ENCODE assay signal across 8 mouse cellular contexts in the genomic region with DNA sequence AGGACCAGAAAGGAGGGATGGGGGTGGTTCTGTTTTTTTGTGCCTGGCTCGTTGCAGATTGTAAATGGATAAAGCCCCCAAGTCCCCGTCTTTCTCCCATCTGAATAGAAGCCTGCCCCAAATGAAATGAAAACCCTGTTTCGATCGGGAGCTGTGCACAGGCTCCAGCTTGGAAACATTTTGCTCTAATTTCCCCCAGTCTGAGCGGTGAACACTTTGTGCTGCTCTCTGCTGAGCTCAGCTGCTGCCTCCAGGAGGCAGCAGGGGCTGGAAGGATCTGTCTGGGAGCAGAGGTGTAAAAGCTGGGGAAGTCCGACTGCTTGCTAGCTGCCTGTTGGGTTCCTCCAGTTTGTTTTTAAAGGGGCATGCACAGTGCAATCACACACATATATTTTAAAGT. TPM values are rescaled to one million over a fixed set of nuclear protein-coding genes. Genes with fewer than 3 reads are reported as not detected.
A peak's percentile ranks its signal among the peaks of the same experiment; 100 is the strongest.
DNase-seq lines count a peak whose midpoint lies in the region; ATAC-seq and TF ChIP-seq lines count a peak whose summit lies in the region.

No protein-coding gene starts in this region.

- 0% methylated on average over 6 of the region's 6 CpGs for WGBS in forebrain, embryonic 15.5 days
- WGBS in hindbrain, embryonic 14.5 days = 2% methylated on average over 6 of the region's 6 CpGs
- 5% methylated on average over 6 of the region's 6 CpGs for WGBS in stomach, postnatal 0 days

- POLR2A ChIA-PET in Patski (lab: Charles Lee) = interaction anchor here (0.7 to 2.9 kb wide), 9 partner anchors 9 to 388 kb away, joined by 3 to 12 read pairs (median 4); no protein-coding TSS in a partner anchor

- in situ Hi-C loops in Patski (cut with MboI; ENCODE audit: low pct_unique_long_range_greater_than_20kb) = no loop called here

- CTCF ChIA-PET in Patski (lab: Charles Lee) = interaction anchor here (0.7 to 8.2 kb wide), 24 partner anchors 11 to 385 kb away, joined by 3 to 78 read pairs (median 4); no protein-coding TSS in a partner anchor

- peak; percentile 63 for DNase-seq in 3134 (ENCODE audit: extremely low read depth, insufficient read length, low spot score)
- DNase-seq in Patski (ENCODE audit: low read depth, low spot score) = peak; percentile 49
- DNase-seq in hindbrain, embryonic 14.5 days (ENCODE audit: low spot score) = peak; percentile 77
- DNase-seq in left cerebral cortex, postnatal 10 days (ENCODE audit: extremely low spot score in 1 of 2, low spot score in 2 of 2) = peak; percentile 52 to 74
- peak; percentile 77 for DNase-seq in mesoderm, embryonic 11.5 days (ENCODE audit: low read depth, low spot score)
- DNase-seq in stomach, postnatal 0 days (ENCODE audit: low spot score) = peak; percentile 69

- H3K4me3 ChIP-seq in forebrain, embryonic 15.5 days = peak overlapping the region; percentile 48
- H3K4me3 ChIP-seq in hindbrain, embryonic 14.5 days (replicated peaks; ENCODE audit: low read length) = peak overlapping the region; percentile 39
- H3K4me3 ChIP-seq in stomach, postnatal 0 days (ENCODE audit: low read depth, low read length) = peak overlapping the region; percentile 54

- H3K9ac ChIP-seq in forebrain, embryonic 15.5 days (replicated peaks) = peak overlapping the region; percentile 56
- H3K9ac ChIP-seq in hindbrain, embryonic 14.5 days = peak overlapping the region; percentile 63
- peak overlapping the region; percentile 1; the same call in 1 of the 2 replicates for H3K9ac ChIP-seq in stomach, postnatal 0 days (ENCODE audit: low read length)

- ATAC-seq in Patski = peak; percentile 38
- peak; percentile 44 for ATAC-seq in forebrain, embryonic 15.5 days (replicated peaks)
- no peak for ATAC-seq in hindbrain, embryonic 14.5 days (ENCODE audit: low FRiP score)
- ATAC-seq in stomach, postnatal 0 days (ENCODE audit: low FRiP score, low TSS enrichment) = no peak; the same call in 1 of the 2 replicates
- no peak for ATAC-seq in CD4-positive, CD25-positive, alpha-beta regulatory T cell, adult 4 months

- TF ChIP-seq EP300 in stomach, postnatal 0 days (optimal IDR thresholded peaks at IDR 0.05) = no peak

- H3K27me3 ChIP-seq in Patski = no peaks in the 10 kb centered on the region
- H3K27me3 ChIP-seq in forebrain, embryonic 15.5 days = no peaks in the 10 kb centered on the region; the same call in 1 of the 2 replicates
- peaks cover 11% of the 10 kb centered on the region; the same call in 1 of the 2 replicates for H3K27me3 ChIP-seq in hindbrain, embryonic 14.5 days (ENCODE audit: control insufficient read depth, insufficient read depth, low read length)
- no peaks in the 10 kb centered on the region for H3K27me3 ChIP-seq in stomach, postnatal 0 days (ENCODE audit: control insufficient read depth, insufficient read depth, low read length)

- H3K9me3 ChIP-seq in forebrain, embryonic 15.5 days = no peaks in the 10 kb centered on the region
- no peaks in the 10 kb centered on the region for H3K9me3 ChIP-seq in hindbrain, embryonic 14.5 days (ENCODE audit: control insufficient read depth, low read length)
- H3K9me3 ChIP-seq in stomach, postnatal 0 days (ENCODE audit: control insufficient read depth, low read length) = no peaks in the 10 kb centered on the region

- H3K36me3 ChIP-seq in forebrain, embryonic 15.5 days = no peaks in the 10 kb centered on the region
- no peaks in the 10 kb centered on the region for H3K36me3 ChIP-seq in hindbrain, embryonic 14.5 days (replicated peaks; ENCODE audit: control insufficient read depth, insufficient read depth)
- H3K36me3 ChIP-seq in stomach, postnatal 0 days (ENCODE audit: control insufficient read depth, insufficient read depth, low read length) = no peaks in the 10 kb centered on the region

- intact Hi-C loops in left cerebral cortex, postnatal 10 days (cut with DNase I) = loop anchor here (2.0 kb wide), 1 partner anchor 384 kb away; no protein-coding TSS in a partner anchor

- H3K4me1 ChIP-seq in forebrain, embryonic 15.5 days = peaks cover 74% of the 10 kb centered on the region
- peaks cover 43% of the 10 kb centered on the region for H3K4me1 ChIP-seq in hindbrain, embryonic 14.5 days (replicated peaks; ENCODE audit: control insufficient read depth, insufficient read depth, low read length)
- peaks cover 10% of the 10 kb centered on the region for H3K4me1 ChIP-seq in stomach, postnatal 0 days (replicated peaks; ENCODE audit: control insufficient read depth, insufficient read depth)

- peak overlapping the region; percentile 87 for H3K27ac ChIP-seq in forebrain, embryonic 15.5 days (replicated peaks)
- H3K27ac ChIP-seq in hindbrain, embryonic 14.5 days = peak overlapping the region; percentile 66
- H3K27ac ChIP-seq in stomach, postnatal 0 days (replicated peaks) = no peak overlapping the region; the same call in 1 of the 2 replicates

- no peak for TF ChIP-seq CTCF in Patski (IDR thresholded peaks at IDR 0.05)
- TF ChIP-seq CTCF in stomach, postnatal 0 days (IDR thresholded peaks at IDR 0.05; ENCODE audit: low read depth) = peak; percentile 85

- H3K4me2 ChIP-seq in forebrain, embryonic 15.5 days (replicated peaks) = peak overlapping the region; percentile 50
- H3K4me2 ChIP-seq in hindbrain, embryonic 14.5 days (replicated peaks) = peak overlapping the region; percentile 57
- peak overlapping the region; percentile 65 for H3K4me2 ChIP-seq in stomach, postnatal 0 days (replicated peaks; ENCODE audit: low read depth)

RNA-seq across cellular contexts. Expression of gene Ackr3, which starts 1.4 kb away (rescaled TPM):
- 37.6 TPM for polyA plus RNA-seq in Patski (2021)
- polyA plus RNA-seq in forebrain, embryonic 15.5 days (2015; fragmentation: Nextera tagmentation; extraction: Ambion mirVana) = 23.7 and 23.8 TPM in 2 replicates
- 10.3 and 11.1 TPM in 2 replicates for polyA plus RNA-seq in hindbrain, embryonic 14.5 days (2014; fragmentation: Nextera tagmentation; extraction: Ambion mirVana)
- 1 to 10 TPM; 6.9 to 7.9 TPM for total RNA-seq in left cerebral cortex, postnatal 10 days (2021)
- polyA plus RNA-seq in stomach, postnatal 0 days (2015; fragmentation: Nextera tagmentation; extraction: Ambion mirVana) = 14.6 and 15.6 TPM in 2 replicates
- not detected for polyA plus RNA-seq in CD4-positive, CD25-positive, alpha-beta regulatory T cell, adult 4 months (2017; shearing (Covaris generic))

RNA-seq across cellular contexts. Expression of gene Iqca, which starts 52.0 kb away (rescaled TPM):
- polyA plus RNA-seq in Patski (2021) = 0.05 TPM
- 0.52 and 1.3 TPM in 2 replicates for polyA plus RNA-seq in forebrain, embryonic 15.5 days (2015; fragmentation: Nextera tagmentation; extraction: Ambion mirVana)
- 0.86 and 1.8 TPM in 2 replicates for polyA plus RNA-seq in hindbrain, embryonic 14.5 days (2014; fragmentation: Nextera tagmentation; extraction: Ambion mirVana)
- under 1 TPM; 0.34 to 0.51 TPM for total RNA-seq in left cerebral cortex, postnatal 10 days (2021)
- polyA plus RNA-seq in stomach, postnatal 0 days (2015; fragmentation: Nextera tagmentation; extraction: Ambion mirVana) = 0.06 TPM in 1 of 2 replicates, not detected in the other
- not detected for polyA plus RNA-seq in CD4-positive, CD25-positive, alpha-beta regulatory T cell, adult 4 months (2017; shearing (Covaris generic))

Comparison
In these comparisons a context has a peak if more than half of its experiments do, and no peak if none do; other contexts are left out.
1. ATAC-seq: peak in Patski (single experiment) and forebrain, embryonic 15.5 days (single experiment); none in hindbrain, embryonic 14.5 days (single experiment), stomach, postnatal 0 days (single experiment) and CD4-positive, CD25-positive, alpha-beta regulatory T cell, adult 4 months (single experiment).
2. H3K9ac ChIP-seq: peak in every context shown above with its lines; median percentile 63 in hindbrain, embryonic 14.5 days; 56 in forebrain, embryonic 15.5 days; 1 in stomach, postnatal 0 days.
3. RNA of gene Ackr3, which starts 1.4 kb away (polyA plus RNA-seq): 37.6 TPM in Patski (single experiment), 23.7 to 23.8 TPM in forebrain, embryonic 15.5 days, 14.6 to 15.6 TPM in stomach, postnatal 0 days and 10.3 to 11.1 TPM in hindbrain, embryonic 14.5 days; not detected in CD4-positive, CD25-positive, alpha-beta regulatory T cell, adult 4 months; every median in the first group is over 10 times any median in the second.
4. Peak in every context shown above with its lines, with median percentiles within 50 percentile points of each other: DNase-seq, H3K4me2 ChIP-seq and H3K4me3 ChIP-seq.